Mouse (Mus musculus): ENCODE measurements at regions not wholly inside any gene's neighbourhood (a gene's known extent, or its start where the extent isn't known, plus 50 kb on each side); places are given as distances from the start of the nearest gene placed in this dataset.

- no peak for TF ChIP-seq CTCF (IDR thresholded peaks at IDR 0.05; ENCODE audit: low read depth)
- no peak for TF ChIP-seq EP300 (IDR thresholded peaks at IDR 0.05; ENCODE audit: low read depth)
Observed at GRCm38 (mm10) chr1:189458421-189458820, 56.3 kb upstream of the Kcnk2 start.

Measured in liver, embryonic 14.5 days (tissue).